Mouse (Mus musculus) heart, embryonic 12.5 days (tissue): ENCODE measurements at regions not wholly inside any gene's neighbourhood (a gene's known extent, or its start where the extent isn't known, plus 50 kb on each side); places are given as distances from the start of the nearest gene placed in this dataset.

ENCODE experiments used
- ATAC-seq: fragments of 200-750 bp; cut with Nextera tagmentation; 2 replicates; pipeline ENCODE4 v1.8.0; 2017; ENCODE audit warnings: moderate TSS enrichment, moderate library complexity; ENCODE audit not compliant: insufficient number of reproducible peaks, low FRiP score
- H3K27ac ChIP-seq: fragments of 300-500 bp; sonication (generic); 2 replicates; pipeline ENCODE4 v1.5.1; 2016; ENCODE audit warnings: mild to moderate bottlenecking, moderate library complexity; ENCODE audit not compliant: poor library complexity, severe bottlenecking
- H3K27me3 ChIP-seq: fragments of 300-500 bp; sonication (generic); replicated peaks from 2 replicates; pipeline ENCODE4 v1.6.1; 2016; ENCODE audit warnings: mild to moderate bottlenecking, moderate library complexity
- H3K36me3 ChIP-seq: fragments of 300-500 bp; sonication (generic); 2 replicates; pipeline ENCODE4 v1.6.1; 2016; ENCODE audit warnings: mild to moderate bottlenecking, moderate library complexity
- H3K4me1 ChIP-seq: fragments of 300-500 bp; sonication (generic); replicated peaks from 2 replicates; pipeline ENCODE4 v1.6.1; 2016; ENCODE audit warnings: mild to moderate bottlenecking
- H3K4me2 ChIP-seq: fragments of 300-500 bp; sonication (generic); 2 replicates; pipeline ENCODE4 v1.6.1; 2016; ENCODE audit warnings: mild to moderate bottlenecking, moderate library complexity
- H3K4me3 ChIP-seq: fragments of 300-500 bp; sonication (generic); 2 replicates; pipeline ENCODE4 v1.5.1; 2016; ENCODE audit warnings: mild to moderate bottlenecking
- H3K9ac ChIP-seq: fragments of 300-500 bp; sonication (generic); 2 replicates; pipeline ENCODE4 v1.6.1; 2016; ENCODE audit warnings: mild to moderate bottlenecking, moderate library complexity
- H3K9me3 ChIP-seq: fragments of 300-500 bp; sonication (generic); replicated peaks from 2 replicates; pipeline ENCODE4 v1.6.1; 2016; ENCODE audit warnings: mild to moderate bottlenecking, moderate library complexity
- WGBS: fragments of 180-500 bp; shearing (Covaris S2); methylation state at CpG from one replicate; pipeline ENCODE4 v1.1.7; 2016; 5-methylcytosine and 5-hydroxymethylcytosine counted together

DNA sequence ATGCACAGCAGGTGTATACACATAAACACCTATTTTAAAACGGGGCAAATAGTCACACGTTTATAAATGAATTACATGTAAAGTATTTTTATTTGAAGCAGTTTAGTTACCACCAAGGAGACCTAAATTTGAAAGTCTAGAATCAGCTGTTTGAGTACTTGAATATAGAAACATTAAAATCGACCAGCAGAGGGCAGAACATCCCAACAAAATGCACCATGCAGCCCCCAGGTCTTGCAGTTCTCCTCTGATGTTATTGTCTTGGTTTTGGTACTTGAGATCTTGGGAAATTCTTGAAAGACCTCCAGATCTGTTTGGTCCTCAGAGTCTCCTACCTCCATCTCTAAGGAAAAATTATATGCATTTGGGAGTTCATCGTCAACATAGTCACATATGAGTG lies 656.0 kb downstream of the Rab28 start:
- H3K9me3 ChIP-seq, result no peaks in the 10 kb centered on the region
- H3K36me3 ChIP-seq, result no peaks in the 10 kb centered on the region
- no peak overlapping the region for H3K4me3 ChIP-seq
- ATAC-seq, result no peak
- WGBS, result 23% methylated on average over 4 of the region's 4 CpGs
- no peaks in the 10 kb centered on the region for H3K4me1 ChIP-seq
- H3K27ac ChIP-seq, result no peak overlapping the region
- no peak overlapping the region for H3K4me2 ChIP-seq
- no peak overlapping the region for H3K9ac ChIP-seq
- H3K27me3 ChIP-seq, result no peaks in the 10 kb centered on the region

DNA sequence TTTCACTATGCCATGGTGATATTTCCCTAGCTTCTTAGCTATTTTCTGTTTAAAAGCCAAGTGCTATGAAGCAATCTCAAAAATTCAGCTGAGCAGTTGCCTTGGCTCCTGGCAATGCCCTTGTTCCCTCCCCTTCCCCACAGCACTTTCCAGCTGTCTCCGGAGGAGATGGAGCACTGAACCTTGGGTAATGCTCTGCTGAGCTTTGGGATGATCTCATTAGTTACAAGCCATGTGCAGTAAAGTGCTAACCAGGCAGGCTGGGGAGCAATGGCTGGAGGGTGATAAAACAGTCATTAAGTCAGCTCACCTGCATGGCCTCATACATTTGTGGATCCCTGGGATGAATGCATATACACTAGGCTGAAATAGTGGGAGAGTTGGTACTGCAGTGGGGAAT lies 659.4 kb downstream of the Rab28 start:
- no peak overlapping the region for H3K4me3 ChIP-seq
- no peak overlapping the region for H3K4me2 ChIP-seq
- no peaks in the 10 kb centered on the region for H3K9me3 ChIP-seq
- no peak for ATAC-seq
- 19% methylated on average over 1 of the region's 1 CpGs for whole genome bisulfite sequencing
- no peaks in the 10 kb centered on the region for H3K36me3 ChIP-seq
- no peaks in the 10 kb centered on the region for H3K4me1 ChIP-seq
- H3K27me3 ChIP-seq, result no peaks in the 10 kb centered on the region
- no peak overlapping the region for H3K27ac ChIP-seq
- no peak overlapping the region for H3K9ac ChIP-seq

DNA sequence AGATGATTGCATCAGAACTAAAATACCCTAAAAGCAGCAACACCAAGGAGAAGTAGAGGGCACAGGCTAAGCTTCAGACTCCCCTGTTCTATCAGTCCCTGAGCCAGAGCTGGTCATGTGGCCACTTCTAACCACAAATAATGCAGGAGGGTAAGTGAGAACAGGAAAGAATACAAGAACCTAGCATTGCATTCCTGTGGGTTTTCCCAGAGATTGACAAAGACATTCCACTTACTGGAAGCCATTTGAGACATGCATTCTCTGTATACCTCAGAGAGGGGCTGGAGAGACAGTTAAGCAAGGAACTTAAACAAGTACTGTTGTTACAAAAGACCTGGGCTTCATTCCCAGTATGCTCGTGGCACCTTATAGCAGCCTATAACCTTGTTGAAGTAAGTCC lies 662.7 kb downstream of the Rab28 start:
- H3K9ac ChIP-seq, result no peak overlapping the region
- no peaks in the 10 kb centered on the region for H3K4me1 ChIP-seq
- 71% methylated on average over 1 of the region's 1 CpGs for WGBS
- H3K27ac ChIP-seq, result no peak overlapping the region
- no peak overlapping the region for H3K4me2 ChIP-seq
- no peaks in the 10 kb centered on the region for H3K9me3 ChIP-seq
- H3K27me3 ChIP-seq, result no peaks in the 10 kb centered on the region
- ATAC-seq, result no peak
- H3K4me3 ChIP-seq, result no peak overlapping the region
- no peaks in the 10 kb centered on the region for H3K36me3 ChIP-seq

DNA sequence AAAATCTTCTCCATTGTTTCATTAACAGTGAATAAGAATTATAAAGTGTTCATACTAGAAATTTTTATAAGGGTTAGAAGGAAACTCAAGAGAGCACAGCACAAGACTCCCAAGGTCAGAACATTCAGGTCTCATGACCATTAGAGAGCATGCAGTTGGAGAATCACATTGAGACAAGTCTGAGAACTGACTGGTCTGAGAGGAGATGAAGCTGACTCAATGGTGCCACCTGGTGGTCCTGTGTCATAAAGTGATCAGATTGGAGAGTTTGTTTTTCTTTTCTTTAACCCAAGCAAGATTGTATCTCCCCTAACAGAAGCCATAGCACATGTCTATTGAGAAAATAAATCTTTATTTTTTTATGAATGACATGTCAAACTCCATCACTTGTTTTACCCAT lies 663.5 kb downstream of the Rab28 start:
- H3K4me1 ChIP-seq, result no peaks in the 10 kb centered on the region
- 0 out of 2 replicates have a peak, but pooled peaks have one; percentile 25 for ATAC-seq
- H3K36me3 ChIP-seq, result no peaks in the 10 kb centered on the region
- H3K9me3 ChIP-seq, result no peaks in the 10 kb centered on the region
- no peak overlapping the region for H3K27ac ChIP-seq
- H3K4me3 ChIP-seq, result no peak overlapping the region
- H3K27me3 ChIP-seq, result no peaks in the 10 kb centered on the region
- H3K9ac ChIP-seq, result no peak overlapping the region
- H3K4me2 ChIP-seq, result no peak overlapping the region

DNA sequence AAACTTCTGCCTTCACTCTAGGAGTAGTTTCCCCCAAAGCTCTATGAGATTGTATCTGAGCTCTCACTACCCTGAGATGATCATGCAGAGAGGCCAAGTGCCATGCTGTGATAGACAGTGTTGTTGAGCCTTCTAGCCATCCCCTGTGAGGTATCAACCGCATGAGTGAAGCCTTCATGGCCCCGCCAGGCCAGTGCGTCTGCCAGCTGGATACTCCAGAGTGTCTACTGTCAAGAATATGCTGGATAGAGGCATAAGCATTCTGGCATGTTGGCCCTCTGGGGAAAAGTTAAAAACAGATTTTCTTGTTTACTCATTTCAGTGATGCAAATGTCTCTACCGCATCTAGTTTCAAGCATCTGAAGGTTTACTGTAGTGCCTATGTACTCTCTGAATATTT lies 669.2 kb downstream of the Rab28 start:
- 77% methylated on average over 4 of the region's 4 CpGs for WGBS
- ATAC-seq, result no peak

DNA sequence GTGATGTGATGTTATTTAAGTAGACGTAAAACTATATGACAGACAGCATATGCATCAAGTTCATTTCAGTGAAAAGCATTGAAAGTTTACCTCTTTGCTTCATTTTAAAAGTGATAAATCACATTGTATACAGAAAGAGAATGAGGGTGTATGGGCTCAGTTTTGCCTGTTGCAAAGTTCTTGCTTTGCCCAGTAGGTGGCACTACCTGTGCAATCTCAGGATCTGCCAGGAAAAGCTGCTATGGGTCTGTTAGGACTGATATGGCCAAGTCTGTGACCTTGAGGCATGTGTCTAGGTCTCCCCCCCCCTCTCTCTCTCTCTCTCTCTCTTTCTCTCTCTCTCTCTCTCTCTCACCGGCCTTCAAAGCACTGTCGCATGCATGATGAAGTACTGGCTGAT lies 701.3 kb downstream of the Rab28 start:
- no peaks in the 10 kb centered on the region for H3K36me3 ChIP-seq
- 58% methylated on average over 3 of the region's 3 CpGs for WGBS
- H3K27ac ChIP-seq, result no peak overlapping the region
- no peak for ATAC-seq
- no peaks in the 10 kb centered on the region for H3K4me1 ChIP-seq
- no peaks in the 10 kb centered on the region for H3K27me3 ChIP-seq
- H3K4me2 ChIP-seq, result no peak overlapping the region
- no peak overlapping the region for H3K9ac ChIP-seq
- peaks cover 4% of the 10 kb centered on the region; the same call in 1 of the 2 replicates for H3K9me3 ChIP-seq
- H3K4me3 ChIP-seq, result no peak overlapping the region

More for the DNA sequence above, 669.2 kb downstream of the Rab28 start:
- Histone ChIP-seq H3K4me1 (no peaks in the 10 kb centered on the region), H3K27me3 (no peaks in the 10 kb centered on the region), H3K4me2 (no peak overlapping the region), H3K9ac (no peak overlapping the region), H3K9me3 (no peaks in the 10 kb centered on the region), H3K36me3 (no peaks in the 10 kb centered on the region), H3K4me3 (no peak overlapping the region), H3K27ac (no peak overlapping the region)

DNA sequence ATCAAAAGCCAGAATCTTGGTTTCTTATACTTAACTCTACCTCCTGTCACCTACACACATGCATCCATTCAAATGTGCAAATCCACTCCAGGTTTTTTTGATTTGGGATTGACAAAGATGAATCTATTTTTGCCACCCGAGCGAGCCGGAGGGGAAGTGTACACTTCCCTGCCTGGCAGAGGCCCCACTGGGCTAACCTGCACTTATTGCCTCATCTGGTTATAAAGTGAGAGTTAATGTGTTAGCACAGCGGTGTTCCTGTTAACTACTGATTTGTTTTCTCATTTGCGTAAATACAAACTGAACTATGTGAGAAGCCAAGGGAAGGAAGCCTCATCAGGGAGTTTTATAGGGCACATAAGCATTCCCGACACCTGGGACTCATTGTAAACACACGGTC lies 721.4 kb downstream of the Rab28 start:
- ATAC-seq, result no peak
- no peak overlapping the region for H3K4me2 ChIP-seq
- H3K9ac ChIP-seq, result no peak overlapping the region
- 71% methylated on average over 7 of the region's 7 CpGs for WGBS
- no peaks in the 10 kb centered on the region for H3K27me3 ChIP-seq
- no peak overlapping the region for H3K27ac ChIP-seq
- no peaks in the 10 kb centered on the region for H3K9me3 ChIP-seq
- no peaks in the 10 kb centered on the region for H3K4me1 ChIP-seq
- H3K4me3 ChIP-seq, result no peak overlapping the region
- no peaks in the 10 kb centered on the region for H3K36me3 ChIP-seq

DNA sequence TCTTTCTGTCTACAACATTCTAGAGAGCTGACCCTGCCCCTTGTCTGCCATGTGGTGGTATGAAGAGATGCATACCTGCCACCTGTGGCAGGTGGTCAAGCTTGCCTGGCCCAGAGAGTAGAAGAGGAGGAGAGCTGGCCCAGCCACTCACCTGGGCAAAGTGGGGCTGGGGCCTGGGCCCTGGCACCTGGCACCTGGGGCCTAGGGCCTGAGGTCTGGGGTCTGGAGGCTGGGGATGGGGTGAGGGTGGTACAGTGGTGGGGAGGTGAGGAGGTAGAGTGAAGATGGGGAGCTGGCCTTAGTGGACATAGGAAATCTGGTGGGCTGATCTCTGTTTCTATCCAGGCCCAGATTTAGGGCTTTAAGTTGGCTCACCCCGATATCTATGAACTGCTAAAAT lies 733.1 kb downstream of the Rab28 start:
- Histone ChIP-seq H3K4me1 (no peaks in the 10 kb centered on the region), H3K4me2 (no peak overlapping the region), H3K36me3 (no peaks in the 10 kb centered on the region), H3K4me3 (no peak overlapping the region), H3K9me3 (no peaks in the 10 kb centered on the region), H3K27ac (no peak overlapping the region), H3K9ac (no peak overlapping the region), H3K27me3 (no peaks in the 10 kb centered on the region)
- ATAC-seq, result no peak
- 91% methylated on average over 1 of the region's 1 CpGs for WGBS

DNA sequence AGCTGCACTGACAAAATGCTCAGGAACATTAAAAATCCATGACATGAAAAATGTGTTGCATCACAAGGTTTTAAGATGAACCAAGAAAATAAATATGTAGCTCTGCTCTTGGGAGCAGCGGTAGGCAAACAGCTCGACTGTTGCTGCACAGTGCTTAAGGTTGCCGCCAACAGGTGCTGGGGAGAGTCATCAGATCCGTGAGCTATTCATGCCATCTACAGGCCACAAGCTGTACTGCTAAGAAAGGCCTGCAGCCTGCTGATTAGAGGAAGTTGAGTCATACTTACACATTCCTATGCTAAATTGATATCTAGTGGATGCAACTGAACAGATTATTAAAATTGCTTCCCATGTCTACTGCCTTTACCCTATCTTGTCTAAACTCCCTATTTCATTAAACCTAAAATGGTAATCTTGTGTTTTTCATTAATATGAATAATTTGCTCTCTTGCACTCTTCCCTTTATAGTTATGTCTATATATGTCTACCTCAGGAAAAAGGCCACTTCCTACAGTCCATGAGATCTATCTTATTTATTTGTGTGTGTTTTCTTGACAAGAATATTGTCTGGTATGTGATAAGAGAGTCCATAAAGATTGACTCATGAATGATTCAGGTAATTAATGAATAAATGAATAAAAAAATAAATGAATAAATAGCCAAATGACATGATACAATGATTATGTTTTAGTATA lies 754.9 kb downstream of the Rab28 start:
- Histone ChIP-seq H3K9ac (no peak overlapping the region), H3K4me1 (no peaks in the 10 kb centered on the region), H3K9me3 (no peaks in the 10 kb centered on the region), H3K27ac (no peak overlapping the region), H3K36me3 (no peaks in the 10 kb centered on the region), H3K4me2 (no peak overlapping the region), H3K4me3 (no peak overlapping the region), H3K27me3 (no peaks in the 10 kb centered on the region)
- 0 out of 2 replicates have a peak, but pooled peaks have one; percentile 71 for ATAC-seq
- WGBS, result 6% methylated on average over 4 of the region's 4 CpGs

DNA sequence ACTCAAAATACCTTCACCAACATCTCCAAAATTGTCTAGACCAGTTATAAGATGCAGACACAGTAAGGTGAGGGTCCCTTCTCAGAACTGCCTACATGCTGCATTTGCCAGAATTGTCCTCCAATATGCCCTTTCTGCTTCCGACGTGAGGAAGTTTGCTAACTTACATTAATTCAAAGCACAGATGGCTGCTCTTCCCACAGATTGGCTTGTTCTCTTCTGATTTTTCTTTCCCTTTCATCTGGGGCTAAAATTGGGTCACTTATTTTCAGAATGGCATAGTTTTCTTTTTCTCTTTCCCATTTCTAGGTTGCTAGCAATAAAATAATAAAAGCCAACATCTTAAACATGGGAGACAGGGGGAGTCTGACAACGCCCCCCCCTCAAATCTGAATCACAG lies 778.8 kb downstream of the Rab28 start:
- 80% methylated on average over 3 of the region's 3 CpGs for WGBS
- no peak for ATAC-seq
- H3K4me1 ChIP-seq, result no peaks in the 10 kb centered on the region
- H3K27ac ChIP-seq, result no peak overlapping the region
- no peaks in the 10 kb centered on the region for H3K9me3 ChIP-seq
- H3K27me3 ChIP-seq, result no peaks in the 10 kb centered on the region
- no peak overlapping the region for H3K9ac ChIP-seq
- no peaks in the 10 kb centered on the region for H3K36me3 ChIP-seq
- H3K4me2 ChIP-seq, result no peak overlapping the region
- no peak overlapping the region for H3K4me3 ChIP-seq

DNA sequence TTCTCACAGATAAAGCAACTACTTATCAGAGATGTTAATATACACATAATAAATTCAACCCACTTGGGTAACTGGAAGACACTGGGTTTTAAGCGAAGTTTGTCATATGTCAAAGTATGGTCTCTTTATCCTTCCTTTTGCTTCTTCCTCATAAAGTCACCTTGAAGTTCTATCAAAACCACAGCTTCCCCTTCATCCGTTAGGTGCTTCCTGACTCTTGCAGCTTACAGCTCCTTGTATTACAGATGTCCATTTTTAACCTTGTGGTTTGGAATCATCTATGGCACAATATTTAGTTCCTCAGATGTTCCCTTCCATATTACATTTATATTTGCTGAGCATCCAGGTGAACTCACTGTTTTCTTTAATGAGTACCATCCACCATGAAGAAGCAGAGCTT lies 787.0 kb downstream of the Rab28 start:
- Histone ChIP-seq H3K4me2 (no peak overlapping the region), H3K4me1 (no peaks in the 10 kb centered on the region), H3K36me3 (no peaks in the 10 kb centered on the region), H3K27me3 (no peaks in the 10 kb centered on the region), H3K9me3 (no peaks in the 10 kb centered on the region), H3K9ac (no peak overlapping the region), H3K27ac (no peak overlapping the region), H3K4me3 (no peak overlapping the region)
- ATAC-seq, result no peak
- 62% methylated on average over 2 of the region's 2 CpGs for WGBS

DNA sequence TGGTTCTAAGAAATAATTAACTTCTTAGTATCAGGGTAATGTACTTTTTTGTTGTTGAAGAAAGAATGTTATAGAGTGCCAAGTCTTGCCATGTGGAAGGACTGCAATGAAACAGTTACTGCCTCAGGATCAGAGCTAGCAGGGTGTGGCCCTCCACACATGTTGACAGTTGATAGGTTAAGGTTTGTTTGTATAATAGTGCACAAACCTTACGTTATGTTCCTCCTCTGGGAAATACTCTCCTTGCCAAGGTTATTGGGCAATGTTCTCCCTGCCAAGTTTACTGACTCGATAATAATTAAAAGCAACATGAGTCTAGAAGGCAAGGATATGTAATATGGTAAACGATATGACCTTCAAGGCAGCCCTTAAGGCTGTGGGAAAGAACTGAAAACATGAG lies 799.2 kb downstream of the Rab28 start:
- ATAC-seq, result no peak
- no peak overlapping the region for H3K4me2 ChIP-seq
- no peak overlapping the region for H3K4me3 ChIP-seq
- H3K4me1 ChIP-seq, result no peaks in the 10 kb centered on the region
- no peaks in the 10 kb centered on the region for H3K9me3 ChIP-seq
- H3K9ac ChIP-seq, result no peak overlapping the region
- no peaks in the 10 kb centered on the region for H3K36me3 ChIP-seq
- no peak overlapping the region for H3K27ac ChIP-seq
- 75% methylated on average over 3 of the region's 3 CpGs for WGBS
- H3K27me3 ChIP-seq, result no peaks in the 10 kb centered on the region
